Mouse (Mus musculus) cerebellum, postnatal 14 days (tissue): ENCODE measurements around the gene Smarca4.
"Not testable (repeated sequence)": the region's sequence is repeated elsewhere in the genome, so short reads cannot be mapped to it uniquely, and the experiment has no call there.

Experiments
- DNase-seq, 2 experiments: peaks; one replicate each; pipeline ENCODE4 v3.0.0; 2021; ENCODE audit warnings: mixed read lengths in 2 of 2

The Smarca4 gene

GRCm38 (mm10) chr9:21615617-21616231 lies at the start of gene Smarca4:
Gene Smarca4 (plus strand): TSS chr9:21616169.
- peak; percentile 100 for DNase-seq

DNA sequence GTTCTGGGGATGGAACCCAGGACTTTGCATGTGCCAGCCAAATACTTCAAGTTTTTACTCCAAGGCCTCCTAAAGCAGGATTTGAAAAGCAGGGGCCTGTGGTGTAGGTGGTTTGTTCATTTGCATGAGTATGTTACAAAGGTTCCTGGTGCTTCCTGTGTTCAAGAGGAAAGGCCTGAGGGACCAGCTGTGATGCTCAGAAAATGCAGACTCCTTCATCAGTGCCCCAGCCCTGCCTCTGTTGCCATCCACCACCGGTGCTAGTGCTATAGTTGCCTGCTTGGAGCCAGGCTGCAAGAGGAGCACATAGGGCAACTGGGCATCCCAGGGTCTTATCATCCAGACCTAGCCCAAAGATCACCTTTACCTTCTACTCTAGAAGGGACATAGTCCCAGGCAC lies 49.4 kb upstream of the Smarca4 start:
- DNase-seq: no peak

DNA sequence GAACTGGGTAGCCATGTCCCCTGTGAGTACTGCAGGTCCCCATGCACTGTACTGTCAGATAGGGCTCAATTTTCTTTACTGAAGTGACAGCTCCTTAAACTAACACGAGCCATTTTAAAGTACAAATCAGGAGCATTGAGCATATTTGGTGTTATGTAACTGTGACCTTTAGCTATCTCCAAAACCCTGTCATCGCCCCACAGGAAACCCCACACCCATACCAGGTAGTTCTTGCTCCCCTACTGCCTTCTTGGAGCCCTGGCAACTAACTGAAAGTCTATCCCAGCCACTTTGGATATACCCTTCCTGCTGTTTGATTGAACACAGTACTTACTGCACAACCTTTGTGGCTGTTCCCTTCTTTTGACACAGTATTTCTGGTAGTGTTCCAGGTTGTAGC lies 48.9 kb upstream of the Smarca4 start:
- DNase-seq: no peak

GRCm38 (mm10) chr9:21568657-21569255 lies 47.2 kb upstream of the Smarca4 start:
- DNase-seq: no peak

- no peak for DNase-seq
Observed at GRCm38 (mm10) chr9:21574012-21574801, 41.8 kb upstream of the Smarca4 start.

DNA sequence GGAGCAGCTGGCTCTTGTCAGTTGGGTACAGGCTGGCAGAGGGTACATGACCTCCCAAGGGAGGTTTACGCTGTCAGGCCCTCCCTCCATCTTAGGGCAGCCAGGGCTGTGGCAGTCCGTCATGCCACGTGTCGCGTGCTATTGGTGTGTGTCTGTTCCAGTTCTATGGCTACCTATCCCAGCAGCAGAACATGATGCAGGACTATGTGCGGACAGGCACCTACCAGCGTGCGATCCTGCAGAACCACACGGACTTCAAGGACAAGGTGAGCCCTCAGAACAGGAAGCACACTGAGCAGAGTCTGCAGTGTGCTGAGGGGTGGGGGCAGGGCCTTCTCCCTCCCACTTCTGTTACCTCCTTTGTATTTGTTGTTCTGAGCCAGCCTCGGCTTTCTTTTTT lies 40.7 kb upstream of the Smarca4 start:
- DNase-seq: no peak

- no peak for DNase-seq
Observed at GRCm38 (mm10) chr9:21576286-21576685, 39.7 kb upstream of the Smarca4 start.

- peak; percentile 59 to 62 for DNase-seq
Observed at GRCm38 (mm10) chr9:21578226-21578625, 37.7 kb upstream of the Smarca4 start.

DNA sequence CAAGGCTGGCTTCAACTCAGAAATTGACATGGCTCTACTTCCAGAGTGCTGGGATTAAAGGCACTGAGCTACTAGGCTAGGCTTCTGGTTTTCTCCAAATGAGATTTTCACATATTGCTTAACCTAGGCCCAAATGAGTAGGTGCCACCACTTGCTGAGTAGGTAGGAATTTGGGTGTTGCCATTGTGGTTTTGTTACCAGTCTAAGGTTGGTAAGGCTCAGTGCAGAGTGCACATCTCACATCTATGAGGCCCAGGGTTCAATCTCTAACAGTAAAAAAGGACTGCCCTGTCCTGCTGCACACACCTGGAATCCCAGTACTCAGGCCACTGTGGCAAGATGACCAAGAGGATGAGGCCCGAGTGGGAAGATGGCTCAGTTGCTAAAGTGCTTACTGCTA lies 30.6 kb upstream of the Smarca4 start:
- no peak for DNase-seq

DNA sequence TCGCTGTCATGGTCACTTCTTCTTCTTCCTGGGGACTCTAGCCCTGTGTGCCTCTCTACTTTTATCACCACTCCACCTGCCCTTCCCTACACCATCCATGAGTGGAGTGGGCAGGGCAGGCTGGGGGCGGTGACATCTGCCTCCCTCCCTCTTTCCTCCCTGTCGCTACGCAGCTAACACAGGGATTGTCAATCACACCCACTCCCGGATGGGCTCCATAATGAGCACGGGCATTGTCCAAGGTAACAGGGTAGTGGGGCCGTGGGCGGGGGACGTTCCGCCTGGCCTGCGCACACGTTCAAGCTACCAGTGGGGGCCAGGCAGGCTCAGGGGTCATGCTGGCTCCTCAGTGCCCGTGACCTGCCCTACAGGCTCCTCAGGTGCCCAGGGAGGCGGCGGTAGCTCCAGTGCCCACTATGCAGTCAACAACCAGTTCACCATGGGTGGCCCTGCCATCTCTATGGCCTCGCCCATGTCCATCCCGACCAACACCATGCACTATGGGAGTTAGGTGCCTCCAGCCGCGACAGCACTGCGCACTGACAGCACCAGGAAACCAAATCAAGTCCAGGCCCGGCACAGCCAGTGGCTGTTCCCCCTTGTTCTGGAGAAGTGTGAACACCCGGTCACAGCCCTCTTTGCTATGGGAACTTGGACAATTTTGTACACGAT lies 28.2 kb upstream of the Smarca4 start:
- no peak for DNase-seq

DNA sequence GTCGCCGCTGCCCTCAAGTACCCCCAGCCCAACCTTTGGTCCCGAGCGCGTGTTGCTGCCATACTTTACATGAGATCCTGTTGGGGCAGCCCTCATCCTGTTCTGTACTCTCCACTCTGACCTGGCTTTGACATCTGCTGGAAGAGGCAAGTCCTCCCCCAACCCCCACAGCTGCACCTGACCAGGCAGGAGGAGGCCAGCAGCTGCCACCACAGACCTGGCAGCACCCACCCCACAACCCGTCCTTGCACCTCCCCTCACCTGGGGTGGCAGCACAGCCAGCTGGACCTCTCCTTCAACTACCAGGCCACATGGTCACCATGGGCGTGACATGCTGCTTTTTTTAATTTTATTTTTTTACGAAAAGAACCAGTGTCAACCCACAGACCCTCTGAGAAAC lies 27.6 kb upstream of the Smarca4 start:
- DNase-seq: no peak

DNA sequence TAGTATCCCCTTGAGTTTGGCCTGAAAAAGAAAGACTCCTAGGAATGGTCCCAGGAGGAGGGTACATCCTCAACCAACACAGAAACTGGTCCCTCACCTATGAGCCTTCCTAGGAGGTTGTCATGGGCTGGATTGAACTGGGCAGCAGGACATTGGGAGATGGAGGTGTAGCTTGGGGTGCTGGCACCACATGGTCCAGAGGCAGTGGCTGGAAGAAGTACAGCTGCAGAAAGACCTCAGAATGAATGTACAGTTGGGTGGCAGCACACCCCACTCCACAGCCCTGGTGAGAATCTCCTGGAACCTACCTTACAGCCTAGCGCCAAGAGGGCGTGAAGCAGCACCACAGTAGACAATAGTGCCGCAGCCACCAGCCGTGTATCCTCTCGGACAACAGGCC lies 26.4 kb upstream of the Smarca4 start:
- no peak for DNase-seq

GRCm38 (mm10) chr9:21591127-21591830 lies 24.7 kb upstream of the Smarca4 start:
- DNase-seq: no peak

- peak; percentile 33 to 49 for DNase-seq
Observed at GRCm38 (mm10) chr9:21591831-21592702, 23.9 kb upstream of the Smarca4 start.

- peak; percentile 92 to 97 for DNase-seq
Observed at GRCm38 (mm10) chr9:21592703-21593121, 23.3 kb upstream of the Smarca4 start, which contains the start of the genes Timm29 and Yipf2. Gene Timm29 (plus strand): TSS chr9:21592722. Gene Yipf2 (minus strand): TSS chr9:21592828.

DNA sequence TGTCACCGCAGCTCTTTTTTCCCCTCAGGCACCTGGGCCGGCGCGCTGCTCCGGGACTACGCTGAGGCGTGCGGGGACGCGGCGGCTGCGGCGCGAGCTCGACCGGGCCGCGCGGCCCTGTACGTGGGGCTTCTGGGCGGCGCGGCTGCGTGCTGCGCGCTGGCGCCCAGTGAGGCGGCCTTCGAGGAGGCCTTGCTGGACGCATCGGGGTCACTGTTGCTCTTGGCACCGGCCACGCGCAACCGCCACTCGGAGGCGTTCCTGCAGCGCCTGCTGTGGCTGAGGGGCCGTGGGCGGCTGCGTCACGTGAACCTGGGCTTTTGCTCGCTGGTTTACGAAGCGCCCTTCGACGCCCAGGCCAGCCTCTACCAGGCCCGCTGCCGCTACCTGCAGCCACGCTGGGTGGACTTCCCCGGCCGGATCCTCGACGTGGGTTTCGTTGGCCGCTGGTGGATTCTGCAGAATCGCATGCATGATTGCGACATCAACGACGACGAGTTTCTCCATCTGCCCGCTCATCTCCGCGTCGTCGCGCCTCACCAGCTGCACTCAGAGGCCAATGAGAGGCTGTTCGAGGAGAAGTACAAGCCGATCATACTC lies 22.7 kb upstream of the Smarca4 start:
- peak in 1 of 2 experiments; percentile 65 for DNase-seq

- not testable (repeated sequence) for DNase-seq
Observed at GRCm38 (mm10) chr9:21594350-21594749, 21.6 kb upstream of the Smarca4 start.

- DNase-seq: no peak
Observed at GRCm38 (mm10) chr9:21594838-21595237, 21.1 kb upstream of the Smarca4 start.

- DNase-seq: peak; percentile 40 to 61
Observed at GRCm38 (mm10) chr9:21598198-21598597, 17.8 kb upstream of the Smarca4 start.

GRCm38 (mm10) chr9:21600186-21600585 lies 15.8 kb upstream of the Smarca4 start:
- DNase-seq: no peak

- DNase-seq: no peak
Observed at GRCm38 (mm10) chr9:21601073-21601472, 14.9 kb upstream of the Smarca4 start.
